Mouse (Mus musculus): ENCODE measurements around the gene Cntfr. TPM values are rescaled to one million over a fixed set of nuclear protein-coding genes. Genes with fewer than 3 reads are reported as not detected.

Gene Cntfr
- polyA plus RNA-seq, 1 experiment from 2014 or later: 27.1 TPM

GRCm38 (mm10) chr4:41671500-41671899 is 25.4 kb downstream of the Cntfr start:
- H3K4me3 ChIP-seq: no peak overlapping the region

GRCm38 (mm10) chr4:41670836-41671235 is 26.1 kb downstream of the Cntfr start:
- DNase-seq (ENCODE audit: low spot score): no peak
- Histone ChIP-seq H3K27ac (replicated peaks) (no peak overlapping the region), H3K4me3 (no peak overlapping the region), H3K27me3 (ENCODE audit: low read depth, poor library complexity, severe bottlenecking) (peaks cover 20% of the 10 kb centered on the region), H3K4me1 (peaks cover 72% of the 10 kb centered on the region), H3K9me3 (replicated peaks) (no peaks in the 10 kb centered on the region), H3K36me3 (peaks cover 98% of the 10 kb centered on the region)
- WGBS: 89% methylated on average over 18 of the region's 18 CpGs

More at GRCm38 (mm10) chr4:41671500-41671899, 25.4 kb downstream of the Cntfr start:
- Histone ChIP-seq H3K9me3 (replicated peaks) (no peaks in the 10 kb centered on the region), H3K27me3 (ENCODE audit: low read depth, poor library complexity, severe bottlenecking) (peaks cover 20% of the 10 kb centered on the region), H3K27ac (replicated peaks) (peak overlapping the region; percentile 81), H3K4me1 (peaks cover 72% of the 10 kb centered on the region), H3K36me3 (peaks cover 100% of the 10 kb centered on the region)
- no peak for DNase-seq (ENCODE audit: low spot score)
- WGBS: 48% methylated on average over 5 of the region's 5 CpGs

GRCm38 (mm10) chr4:41666646-41667045 is 30.2 kb downstream of the Cntfr start:
- H3K27me3 ChIP-seq (ENCODE audit: low read depth, poor library complexity, severe bottlenecking): peaks cover 11% of the 10 kb centered on the region; the same call in 1 of the 2 replicates
- H3K27ac ChIP-seq (replicated peaks): 0 out of 2 replicates have a peak overlapping the region, but pooled peaks have one; percentile 38
- peaks cover 76% of the 10 kb centered on the region for H3K4me1 ChIP-seq
- WGBS: 78% methylated on average over 11 of the region's 11 CpGs
- peaks cover 98% of the 10 kb centered on the region for H3K36me3 ChIP-seq
- no peak for DNase-seq (ENCODE audit: low spot score)
- no peaks in the 10 kb centered on the region for H3K9me3 ChIP-seq (replicated peaks)
- no peak overlapping the region for H3K4me3 ChIP-seq

GRCm38 (mm10) chr4:41665009-41665675 is 31.7 kb downstream of the Cntfr start:
- peaks cover 76% of the 10 kb centered on the region for H3K4me1 ChIP-seq
- H3K4me3 ChIP-seq: no peak overlapping the region
- peaks cover 5% of the 10 kb centered on the region; the same call in 1 of the 2 replicates for H3K27me3 ChIP-seq (ENCODE audit: low read depth, poor library complexity, severe bottlenecking)
- WGBS: 3% methylated on average over 8 of the region's 8 CpGs
- peak overlapping the region; percentile 69 for H3K27ac ChIP-seq (replicated peaks)
- peak; percentile 59 for DNase-seq (ENCODE audit: low spot score)
- no peaks in the 10 kb centered on the region for H3K9me3 ChIP-seq (replicated peaks)
- H3K36me3 ChIP-seq: peaks cover 98% of the 10 kb centered on the region

GRCm38 (mm10) chr4:41664533-41664932 is 32.4 kb downstream of the Cntfr start:
- H3K9me3 ChIP-seq (replicated peaks): no peaks in the 10 kb centered on the region
- peaks cover 11% of the 10 kb centered on the region for H3K27me3 ChIP-seq (ENCODE audit: low read depth, poor library complexity, severe bottlenecking)
- H3K36me3 ChIP-seq: peaks cover 98% of the 10 kb centered on the region
- no peak overlapping the region for H3K4me3 ChIP-seq
- 67% methylated on average over 7 of the region's 7 CpGs for WGBS
- no peak for DNase-seq (ENCODE audit: low spot score)
- H3K4me1 ChIP-seq: peaks cover 82% of the 10 kb centered on the region
- peak overlapping the region; percentile 69 for H3K27ac ChIP-seq (replicated peaks)

DNA sequence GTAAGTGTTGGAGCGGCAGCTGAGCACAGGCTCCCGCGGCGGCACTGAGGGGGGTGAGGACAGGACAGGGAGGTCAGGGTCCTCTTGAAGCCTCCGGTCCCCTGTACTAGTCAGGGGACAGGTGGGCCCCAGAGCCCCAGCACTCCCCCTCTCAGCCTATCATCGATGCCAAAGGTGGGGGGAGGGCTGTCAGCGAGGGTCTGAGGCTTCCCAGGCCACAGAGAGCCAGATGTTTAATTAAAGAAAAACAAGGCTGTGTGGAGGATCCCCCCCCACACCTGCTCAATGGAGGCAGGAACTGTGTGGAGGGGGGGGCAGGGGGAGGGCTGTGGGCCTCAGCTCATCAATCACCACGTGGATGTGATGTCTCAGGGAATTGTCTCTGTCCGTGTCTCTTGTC is 33.3 kb downstream of the Cntfr start:
- no peaks in the 10 kb centered on the region for H3K9me3 ChIP-seq (replicated peaks)
- DNase-seq (ENCODE audit: low spot score): no peak
- peaks cover 98% of the 10 kb centered on the region for H3K36me3 ChIP-seq
- 66% methylated on average over 9 of the region's 9 CpGs for WGBS
- H3K4me1 ChIP-seq: peaks cover 91% of the 10 kb centered on the region
- no peak overlapping the region for H3K4me3 ChIP-seq
- peaks cover 16% of the 10 kb centered on the region for H3K27me3 ChIP-seq (ENCODE audit: low read depth, poor library complexity, severe bottlenecking)
- no peak overlapping the region for H3K27ac ChIP-seq (replicated peaks)

DNA sequence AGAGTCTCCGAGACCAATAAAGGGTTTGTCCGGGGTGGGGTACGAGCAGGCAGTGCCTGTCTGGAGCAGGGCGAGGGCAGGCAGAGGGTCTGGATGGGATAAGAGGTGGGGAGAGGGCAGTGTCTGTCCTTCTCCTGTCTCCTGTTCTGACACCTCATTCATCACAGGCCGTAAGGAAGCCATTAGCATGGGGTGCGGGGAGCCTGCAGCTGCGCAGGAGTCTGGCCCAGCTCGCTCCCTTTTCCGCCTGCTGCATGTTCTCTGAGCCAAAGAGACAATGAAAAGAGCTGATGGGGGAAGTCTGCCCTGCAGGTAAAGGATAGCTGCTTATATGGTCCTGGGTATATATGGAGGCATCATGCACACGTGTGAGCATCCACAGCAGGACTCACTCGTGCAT is 34.2 kb downstream of the Cntfr start:
- peaks cover 97% of the 10 kb centered on the region for H3K4me1 ChIP-seq

GRCm38 (mm10) chr4:41660851-41661430 is 35.9 kb downstream of the Cntfr start:
- Histone ChIP-seq H3K9me3 (replicated peaks) (no peaks in the 10 kb centered on the region), H3K27ac (replicated peaks) (peak overlapping the region; percentile 4; the same call in 1 of the 2 replicates), H3K36me3 (peaks cover 99% of the 10 kb centered on the region), H3K4me3 (no peak overlapping the region), H3K4me1 (peaks cover 84% of the 10 kb centered on the region), H3K27me3 (ENCODE audit: low read depth, poor library complexity, severe bottlenecking) (peaks cover 21% of the 10 kb centered on the region)
- WGBS: 55% methylated on average over 11 of the region's 11 CpGs
- DNase-seq (ENCODE audit: low spot score): no peak

More for the DNA sequence above, 34.2 kb downstream of the Cntfr start:
- Histone ChIP-seq H3K36me3 (peaks cover 98% of the 10 kb centered on the region), H3K27me3 (ENCODE audit: low read depth, poor library complexity, severe bottlenecking) (peaks cover 16% of the 10 kb centered on the region), H3K27ac (replicated peaks) (no peak overlapping the region; the same call in 1 of the 2 replicates), H3K4me3 (no peak overlapping the region), H3K9me3 (replicated peaks) (no peaks in the 10 kb centered on the region)
- WGBS: 88% methylated on average over 11 of the region's 11 CpGs
- DNase-seq (ENCODE audit: low spot score): no peak

GRCm38 (mm10) chr4:41659556-41659955 is 37.3 kb downstream of the Cntfr start:
- peaks cover 84% of the 10 kb centered on the region for H3K4me1 ChIP-seq
- H3K36me3 ChIP-seq: peaks cover 92% of the 10 kb centered on the region
- H3K27ac ChIP-seq (replicated peaks): peak overlapping the region; percentile 71; the same call in 1 of the 2 replicates
- H3K9me3 ChIP-seq (replicated peaks): no peaks in the 10 kb centered on the region
- WGBS: 61% methylated on average over 13 of the region's 13 CpGs
- no peak overlapping the region for H3K4me3 ChIP-seq
- no peak for DNase-seq (ENCODE audit: low spot score)
- H3K27me3 ChIP-seq (ENCODE audit: low read depth, poor library complexity, severe bottlenecking): peaks cover 28% of the 10 kb centered on the region

DNA sequence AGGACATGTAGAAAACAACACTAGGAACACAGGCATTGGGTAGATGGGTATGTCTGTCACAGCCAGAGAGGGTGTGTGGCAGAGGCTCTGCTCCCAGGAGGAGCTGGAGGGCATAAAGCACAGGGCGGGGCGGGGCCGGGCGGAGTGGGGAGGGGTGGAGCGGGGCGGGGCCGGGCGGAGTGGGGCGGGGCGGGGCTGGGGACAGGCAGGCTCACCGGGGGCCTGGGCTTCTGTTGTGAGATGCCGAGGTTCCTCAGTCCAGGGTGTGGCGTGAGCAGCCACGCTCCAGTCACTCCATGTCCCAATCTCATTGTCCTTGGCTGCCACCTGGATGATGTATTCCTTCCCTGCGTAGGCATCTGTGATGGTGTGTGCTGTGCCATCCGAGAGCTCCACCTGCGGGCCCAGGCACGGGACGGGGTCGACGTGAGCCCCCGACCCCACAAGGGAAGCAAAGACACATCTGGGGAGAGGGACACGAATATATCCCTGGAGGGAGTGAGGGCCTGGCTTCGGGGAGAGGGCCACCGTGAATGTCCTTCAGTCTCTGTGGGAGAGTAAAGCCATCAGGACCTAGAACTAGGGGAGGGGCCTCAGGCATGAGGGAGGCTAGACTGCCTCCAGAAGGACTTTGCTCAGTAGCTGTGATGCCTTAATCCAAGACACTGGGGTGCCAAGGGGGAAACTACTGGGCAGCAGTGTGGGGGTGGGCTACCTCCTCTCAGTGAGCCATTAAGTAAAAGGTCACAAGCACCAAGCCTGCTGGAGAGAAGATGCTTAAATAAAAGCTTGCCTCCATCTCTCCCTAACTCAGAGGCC is 38.1 kb downstream of the Cntfr start:
- DNase-seq (ENCODE audit: low spot score): no peak
- 22% methylated on average over 23 of the region's 25 CpGs for WGBS
- Histone ChIP-seq H3K4me1 (peaks cover 84% of the 10 kb centered on the region), H3K27ac (replicated peaks) (peak overlapping the region; percentile 71), H3K27me3 (ENCODE audit: low read depth, poor library complexity, severe bottlenecking) (peaks cover 28% of the 10 kb centered on the region), H3K36me3 (peaks cover 84% of the 10 kb centered on the region), H3K4me3 (no peak overlapping the region; the same call in 1 of the 2 replicates), H3K9me3 (replicated peaks) (no peaks in the 10 kb centered on the region)

DNA sequence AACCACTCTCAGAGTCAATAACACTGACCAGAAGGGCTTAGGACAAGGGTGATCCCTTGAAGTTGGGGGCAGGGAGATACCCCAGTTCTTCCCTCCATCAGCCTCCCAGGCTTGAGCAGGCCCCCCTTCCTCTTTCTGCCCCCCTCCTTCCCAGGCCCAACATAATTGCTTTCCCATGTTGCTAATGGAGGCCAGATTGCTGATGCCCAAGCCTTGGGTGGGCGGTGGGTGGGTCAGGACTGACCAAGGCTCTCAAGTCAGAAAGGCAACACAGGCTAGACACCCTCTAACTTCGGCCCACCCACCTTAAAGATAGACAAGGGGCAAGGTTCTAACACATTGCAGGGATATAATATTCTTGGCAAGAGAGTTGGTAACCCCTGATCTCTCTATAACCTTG is 41.4 kb downstream of the Cntfr start:
- WGBS: 93% methylated on average over 2 of the region's 2 CpGs
- H3K36me3 ChIP-seq: peaks cover 51% of the 10 kb centered on the region
- peaks cover 24% of the 10 kb centered on the region for H3K27me3 ChIP-seq (ENCODE audit: low read depth, poor library complexity, severe bottlenecking)
- no peaks in the 10 kb centered on the region for H3K9me3 ChIP-seq (replicated peaks)
- H3K4me1 ChIP-seq: peaks cover 64% of the 10 kb centered on the region
- H3K4me3 ChIP-seq: no peak overlapping the region
- no peak for DNase-seq (ENCODE audit: low spot score)
- H3K27ac ChIP-seq (replicated peaks): peak overlapping the region; percentile 57; the same call in 1 of the 2 replicates

DNA sequence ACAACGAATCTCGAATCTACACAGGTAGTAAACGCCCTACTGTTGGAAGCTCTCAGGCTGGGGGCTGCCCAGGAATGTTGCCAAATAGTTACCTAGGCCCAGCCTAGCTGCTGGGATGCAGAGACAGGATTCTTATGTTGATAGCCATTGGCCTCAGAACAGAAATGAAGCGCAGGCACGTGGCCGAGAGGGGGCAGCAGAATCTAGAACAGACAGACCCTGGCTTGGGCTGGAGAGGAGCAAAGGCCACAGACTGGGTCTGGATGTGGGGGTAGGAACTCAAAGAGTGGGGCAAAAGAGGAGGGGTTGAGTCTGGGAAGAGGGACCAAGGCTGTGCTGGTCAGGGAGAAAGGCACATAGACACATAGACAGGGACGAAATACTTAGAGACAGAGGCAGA is 42.7 kb downstream of the Cntfr start:
- peak; percentile 79 for DNase-seq (ENCODE audit: low spot score)
- Histone ChIP-seq H3K9me3 (replicated peaks) (no peaks in the 10 kb centered on the region), H3K27ac (replicated peaks) (peak overlapping the region; percentile 14; the same call in 1 of the 2 replicates), H3K4me3 (no peak overlapping the region), H3K27me3 (ENCODE audit: low read depth, poor library complexity, severe bottlenecking) (peaks cover 14% of the 10 kb centered on the region), H3K4me1 (peaks cover 52% of the 10 kb centered on the region), H3K36me3 (peaks cover 38% of the 10 kb centered on the region)
- 11% methylated on average over 7 of the region's 7 CpGs for WGBS
